Mouse (Mus musculus) hindbrain, postnatal 0 days (tissue): ENCODE data around the gene Oprm1. TPM values are rescaled to one million over a fixed set of nuclear protein-coding genes. Genes with fewer than 3 reads are reported as not detected.

ENCODE experiments used
- ATAC-seq: fragments of 200-750 bp; cut with Nextera tagmentation; 2 replicates; pipeline ENCODE4 v1.8.0; 2017; ENCODE audit warnings: mild to moderate bottlenecking, moderate TSS enrichment, moderate library complexity
- DNase-seq: peaks from one replicate; pipeline ENCODE4 v3.0.0-alpha.2; 2015; ENCODE audit warnings: low spot score
- H3K27ac ChIP-seq: fragments of 300-500 bp; sonication (generic); 2 replicates; pipeline ENCODE4 v1.5.1; 2014; ENCODE audit warnings: mild to moderate bottlenecking
- H3K27me3 ChIP-seq: fragments of 300-500 bp; sonication (generic); 2 replicates; pipeline ENCODE4 v1.6.1; 2014; ENCODE audit warnings: low read length, mixed read lengths; ENCODE audit not compliant: insufficient read depth
- H3K36me3 ChIP-seq: fragments of 300-500 bp; sonication (generic); 2 replicates; pipeline ENCODE4 v1.6.1; 2014; ENCODE audit warnings: low read length, mixed read lengths; ENCODE audit not compliant: insufficient read depth
- H3K4me1 ChIP-seq: fragments of 300-500 bp; sonication (generic); 2 replicates; pipeline ENCODE4 v1.6.1; 2014; ENCODE audit warnings: antibody characterized with exemption, low read length, mixed read lengths; ENCODE audit not compliant: insufficient read depth
- H3K4me2 ChIP-seq: fragments of 300-500 bp; sonication (generic); 2 replicates; pipeline ENCODE4 v1.6.1; 2014; ENCODE audit warnings: low read depth, mild to moderate bottlenecking, low read length, moderate library complexity, mixed read lengths
- H3K4me3 ChIP-seq: fragments of 300-500 bp; sonication (generic); 2 replicates; pipeline ENCODE4 v1.5.1; 2014; ENCODE audit warnings: low read length
- H3K9ac ChIP-seq: fragments of 300-500 bp; sonication (generic); replicated peaks from 2 replicates; pipeline ENCODE4 v1.6.1; 2014; ENCODE audit warnings: mild to moderate bottlenecking, low read length, moderate library complexity, mixed read lengths
- H3K9me3 ChIP-seq: fragments of 300-500 bp; sonication (generic); 2 replicates; pipeline ENCODE4 v1.6.1; 2016; ENCODE audit warnings: low read length, mixed read lengths
- CTCF ChIP-seq: IDR thresholded peaks from 2 replicates; pipeline ENCODE4 v1.5.1; 2016; ENCODE audit warnings: antibody characterized with exemption, control low read depth, low read depth
- WGBS: fragments of 180-500 bp; shearing (Covaris S2); extraction: QIAGEN DNeasy Blood & Tissue Kit; methylation state at CpG from one replicate; pipeline ENCODE4 v1.1.7; 2014; 5-methylcytosine and 5-hydroxymethylcytosine counted together
- polyA plus RNA-seq: library from polyadenylated mRNA; unstranded; fragments of >200 nt; fragmentation: Nextera tagmentation; extraction: Ambion mirVana; gene quantifications from 2 replicates; pipeline ENCODE4 v1.2.1, GENCODE M21; 2015
- total RNA-seq: library from RNA; depleted of rRNA; stranded (reverse); fragments of >200 nt; gene quantifications from 2 replicates; pipeline ENCODE4 v1.2.3, GENCODE M21; 2014

The Oprm1 gene
- total and polyA plus RNA-seq, 2 experiments from 2014 or later: 2.1 to 12.4 TPM

DNA sequence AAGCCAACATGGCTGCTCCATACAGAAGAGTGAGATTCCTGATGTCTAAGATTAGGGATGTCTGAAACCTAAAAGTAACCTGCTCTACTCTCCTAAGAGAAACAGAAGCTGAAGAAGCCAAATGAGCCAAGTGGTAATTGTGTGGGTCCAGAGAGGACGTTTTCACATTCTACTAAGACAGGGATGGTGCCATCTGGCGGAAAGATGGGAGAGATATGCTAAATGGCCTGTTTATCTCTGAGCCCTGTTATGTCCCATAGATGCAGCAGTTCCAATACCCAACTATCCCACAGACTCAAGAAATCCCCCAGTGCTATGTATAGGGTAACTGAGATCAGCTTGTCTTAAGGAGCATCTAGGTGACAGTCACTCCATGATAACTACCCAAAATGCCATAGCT is 219.5 kb downstream of the Oprm1 start:
- Histone ChIP-seq H3K4me1 (no peaks in the 10 kb centered on the region), H3K36me3 (no peaks in the 10 kb centered on the region), H3K9ac (no peak overlapping the region), H3K4me2 (no peak overlapping the region), H3K27me3 (no peaks in the 10 kb centered on the region), H3K27ac (no peak overlapping the region), H3K4me3 (no peak overlapping the region), H3K9me3 (no peaks in the 10 kb centered on the region)
- TF ChIP-seq CTCF: 0 out of 2 replicates have a peak, but pooled peaks have one; percentile 24
- DNase-seq: peak; percentile 15
- ATAC-seq: 0 out of 2 replicates have a peak, but pooled peaks have one; percentile 42
- 53% methylated on average over 2 of the region's 2 CpGs for WGBS

DNA sequence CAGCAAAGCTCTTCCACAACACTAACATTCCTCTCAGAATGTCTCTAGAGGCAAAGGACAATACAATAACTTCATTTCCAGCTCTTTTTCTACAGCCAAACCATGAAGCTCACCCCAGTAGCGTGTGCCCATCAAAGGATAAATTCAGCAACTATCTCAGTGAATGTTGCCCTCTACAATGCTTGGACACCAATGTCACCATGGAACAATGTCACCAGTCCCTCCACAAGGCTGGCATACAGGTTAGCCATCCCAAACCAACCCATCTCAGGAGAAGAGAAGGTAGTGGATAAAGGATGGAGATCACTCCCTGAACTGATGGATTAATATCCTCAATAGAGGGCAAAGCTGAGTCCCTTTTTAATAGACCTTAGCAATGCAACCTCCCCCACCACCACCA is 220.4 kb downstream of the Oprm1 start:
- DNase-seq (no peak), ATAC-seq (no peak; the same call in 1 of the 2 replicates)
- no peak overlapping the region for H3K4me3 ChIP-seq
- TF ChIP-seq CTCF: no peak
- H3K4me2 ChIP-seq: peak overlapping the region; percentile 53; the same call in 1 of the 2 replicates
- no peak overlapping the region for H3K27ac ChIP-seq
- H3K36me3 ChIP-seq: no peaks in the 10 kb centered on the region
- no peak overlapping the region for H3K9ac ChIP-seq
- no peaks in the 10 kb centered on the region for H3K4me1 ChIP-seq
- 93% methylated on average over 1 of the region's 1 CpGs for WGBS
- no peaks in the 10 kb centered on the region for H3K9me3 ChIP-seq
- H3K27me3 ChIP-seq: no peaks in the 10 kb centered on the region

DNA sequence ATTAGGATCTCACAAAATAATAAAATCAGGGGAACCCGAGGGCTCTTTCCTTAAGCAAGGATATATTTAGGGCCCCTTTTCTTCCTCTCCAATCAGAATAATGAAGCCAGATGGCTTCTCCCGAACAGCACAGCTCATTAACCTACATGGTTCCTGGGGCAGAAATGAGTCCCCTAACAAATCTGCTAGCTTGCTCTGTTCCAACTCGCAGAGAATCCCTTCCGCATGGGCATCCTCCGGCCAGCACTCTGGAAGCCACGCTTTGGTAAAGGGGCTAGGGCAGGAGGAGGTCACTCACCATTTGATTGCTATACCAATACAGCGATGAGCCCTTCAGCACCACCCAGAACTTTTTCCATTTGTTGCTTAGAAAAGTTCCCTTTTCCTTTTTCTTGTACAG is 220.9 kb downstream of the Oprm1 start:
- peak overlapping the region; percentile 31; the same call in 1 of the 2 replicates for H3K4me3 ChIP-seq
- no peaks in the 10 kb centered on the region for H3K4me1 ChIP-seq
- 46% methylated on average over 7 of the region's 7 CpGs for WGBS
- TF ChIP-seq CTCF: no peak
- H3K27ac ChIP-seq: no peak overlapping the region; the same call in 1 of the 2 replicates
- no peak overlapping the region for H3K9ac ChIP-seq
- H3K9me3 ChIP-seq: no peaks in the 10 kb centered on the region
- ATAC-seq (peak; percentile 71), DNase-seq (peak; percentile 41)
- H3K27me3 ChIP-seq: no peaks in the 10 kb centered on the region
- no peaks in the 10 kb centered on the region for H3K36me3 ChIP-seq
- H3K4me2 ChIP-seq: peak overlapping the region; percentile 53

DNA sequence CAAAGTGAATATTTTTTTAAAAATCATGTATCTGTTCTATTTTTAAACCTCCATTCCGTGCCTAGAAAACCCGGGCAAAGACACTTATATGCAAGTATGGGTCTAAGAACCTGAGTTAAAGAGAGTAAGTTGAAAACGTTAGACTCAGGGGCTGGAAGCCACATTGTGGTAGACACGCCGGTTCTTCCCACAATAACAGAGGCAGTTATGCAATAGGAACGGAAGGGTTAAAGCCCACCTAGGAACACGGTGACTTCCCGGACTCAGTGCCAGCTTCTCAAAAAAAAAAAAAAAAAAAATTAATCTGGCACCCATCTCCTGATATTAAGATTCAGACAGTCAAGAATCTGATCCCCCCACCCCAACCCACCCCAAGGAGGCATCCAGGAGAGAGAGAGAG is 221.5 kb downstream of the Oprm1 start:
- 25% methylated on average over 8 of the region's 8 CpGs for WGBS
- DNase-seq: peak; percentile 33
- no peaks in the 10 kb centered on the region for H3K4me1 ChIP-seq
- no peaks in the 10 kb centered on the region for H3K9me3 ChIP-seq
- ATAC-seq: peak; percentile 48
- no peaks in the 10 kb centered on the region for H3K36me3 ChIP-seq
- H3K27ac ChIP-seq: peak overlapping the region; percentile 51; the same call in 1 of the 2 replicates
- H3K9ac ChIP-seq: peak overlapping the region; percentile 49
- TF ChIP-seq CTCF: no peak
- H3K4me2 ChIP-seq: peak overlapping the region; percentile 53
- peak overlapping the region; percentile 31 for H3K4me3 ChIP-seq
- no peaks in the 10 kb centered on the region for H3K27me3 ChIP-seq

DNA sequence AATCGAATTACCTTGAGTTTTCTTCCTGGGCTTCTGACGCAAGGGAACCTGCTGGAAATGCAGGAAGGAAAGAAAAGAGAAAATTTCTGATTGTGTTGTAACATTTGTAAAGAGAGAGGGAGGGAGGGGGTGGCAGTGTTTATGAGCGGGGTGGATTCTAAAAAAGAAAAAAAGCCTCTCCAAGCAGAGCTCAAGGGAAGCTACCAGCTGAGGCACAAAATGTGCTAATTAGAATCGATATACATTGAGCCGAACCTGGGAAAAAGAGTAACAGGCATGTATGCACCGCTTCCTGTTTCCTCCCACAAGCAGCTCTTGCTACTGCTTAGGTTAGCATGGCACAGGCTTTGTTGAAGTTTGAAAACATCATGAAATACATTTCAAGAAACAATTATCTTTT is 221.9 kb downstream of the Oprm1 start:
- Histone ChIP-seq H3K4me2 (peak overlapping the region; percentile 53), H3K9ac (peak overlapping the region; percentile 49), H3K4me1 (no peaks in the 10 kb centered on the region), H3K4me3 (peak overlapping the region; percentile 31), H3K27ac (peak overlapping the region; percentile 51; the same call in 1 of the 2 replicates), H3K27me3 (no peaks in the 10 kb centered on the region), H3K36me3 (no peaks in the 10 kb centered on the region), H3K9me3 (no peaks in the 10 kb centered on the region)
- peak; percentile 39; the same call in 1 of the 2 replicates for ATAC-seq
- TF ChIP-seq CTCF: no peak
- peak; percentile 51 for DNase-seq
- 14% methylated on average over 6 of the region's 6 CpGs for WGBS

DNA sequence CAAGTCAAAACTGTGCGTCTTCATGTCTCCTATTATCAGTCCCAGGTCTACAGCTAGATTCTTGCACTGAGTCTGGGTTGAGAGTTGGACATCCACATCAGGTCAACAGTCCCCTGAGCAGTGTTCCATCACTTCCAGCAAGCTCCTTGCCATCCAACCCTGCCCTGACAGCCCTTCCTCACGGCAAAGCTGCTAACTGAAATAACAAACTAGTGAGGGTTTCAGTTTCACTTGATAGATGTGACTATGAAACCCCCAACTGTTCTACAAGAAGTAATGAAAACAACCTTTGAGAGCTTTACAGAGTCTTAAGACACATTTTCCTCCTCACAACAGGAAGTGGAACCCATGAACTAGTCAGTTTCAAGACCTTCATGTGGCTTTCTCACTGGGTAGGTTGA is 224.4 kb downstream of the Oprm1 start:
- WGBS: 89% methylated on average over 2 of the region's 2 CpGs
- Histone ChIP-seq H3K27me3 (no peaks in the 10 kb centered on the region), H3K9me3 (no peaks in the 10 kb centered on the region), H3K4me1 (no peaks in the 10 kb centered on the region), H3K36me3 (no peaks in the 10 kb centered on the region), H3K4me2 (no peak overlapping the region), H3K4me3 (no peak overlapping the region), H3K9ac (no peak overlapping the region), H3K27ac (no peak overlapping the region)
- ATAC-seq: no peak
- TF ChIP-seq CTCF: no peak
- no peak for DNase-seq

DNA sequence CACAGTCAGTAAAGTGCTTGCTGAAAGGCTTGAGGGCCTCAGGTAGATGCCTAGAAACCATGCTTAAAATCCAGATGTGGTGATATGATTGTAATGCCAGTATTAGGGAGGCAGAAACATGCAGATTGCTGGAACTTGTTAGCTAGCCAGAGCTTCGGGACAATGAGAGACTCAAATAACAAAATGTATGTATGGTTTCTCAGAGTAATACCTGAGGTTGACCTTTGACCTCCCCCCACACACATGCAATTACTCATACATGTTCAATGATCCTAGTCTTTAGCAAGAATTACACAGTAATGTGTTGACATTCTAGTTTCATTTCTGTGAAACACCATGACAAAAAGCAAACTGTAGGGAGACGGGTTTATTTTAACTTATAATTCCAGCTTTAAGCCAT is 225.1 kb downstream of the Oprm1 start:
- Histone ChIP-seq H3K9me3 (no peaks in the 10 kb centered on the region), H3K27me3 (no peaks in the 10 kb centered on the region), H3K4me2 (no peak overlapping the region), H3K4me1 (no peaks in the 10 kb centered on the region), H3K9ac (no peak overlapping the region), H3K4me3 (no peak overlapping the region), H3K36me3 (no peaks in the 10 kb centered on the region), H3K27ac (no peak overlapping the region)
- no peak for TF ChIP-seq CTCF
- no peak for DNase-seq
- ATAC-seq: no peak
- 92% methylated on average over 2 of the region's 2 CpGs for WGBS
